11 mouse cellular contexts compared by ENCODE assay signal in the genomic region with DNA sequence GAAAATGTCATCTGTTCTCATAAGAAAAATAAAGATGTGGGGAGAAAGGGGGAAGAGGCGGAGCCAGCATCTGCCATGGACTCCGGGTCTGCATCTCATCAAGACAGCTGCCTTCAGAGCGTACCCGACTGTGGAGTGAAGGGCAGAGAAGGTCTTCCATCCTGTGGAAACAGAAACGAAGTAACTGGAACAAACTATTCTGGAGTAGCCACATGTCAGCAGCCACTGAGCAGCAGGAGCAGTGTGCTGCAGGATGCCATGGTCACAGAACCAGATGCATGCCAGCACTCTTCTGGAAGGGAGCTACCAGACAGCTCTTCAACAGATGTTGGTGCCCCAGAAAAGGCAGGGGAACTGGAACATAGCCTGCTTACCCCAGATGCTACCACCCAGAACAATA.
DNase-seq lines count a peak whose midpoint lies in the region; ATAC-seq and TF ChIP-seq lines count a peak whose summit lies in the region.
"Had no signal": no experiment of that assay in that cellular context is flagged by ENCODE, and none has a peak within 500 bp of the region (broad histone marks: within the 10 kb centered on the region; RNA-seq: fewer than 3 reads in every experiment).

No protein-coding gene starts in this region.

- no peaks in the 10 kb centered on the region for H3K27me3 ChIP-seq in embryonic facial prominence, embryonic 11.5 days (ENCODE audit: control insufficient read depth, insufficient read depth, low read length)
- no peaks in the 10 kb centered on the region for H3K27me3 ChIP-seq in stomach, embryonic 14.5 days (ENCODE audit: control insufficient read depth, insufficient read depth, low read length)
- H3K27me3 ChIP-seq in hindbrain, embryonic 13.5 days = no peaks in the 10 kb centered on the region
- H3K27me3 ChIP-seq: forebrain, embryonic 15.5 days had no signal

- H3K27ac ChIP-seq in gastrocnemius, adult 2 months = peak overlapping the region; percentile 95
- no peak overlapping the region for H3K27ac ChIP-seq in embryonic facial prominence, embryonic 11.5 days (replicated peaks; ENCODE audit: low read depth, low read length)
- H3K27ac ChIP-seq in stomach, embryonic 14.5 days (ENCODE audit: low read length) = peak overlapping the region; percentile 75
- H3K27ac ChIP-seq in hindbrain, embryonic 13.5 days = no peak overlapping the region
- H3K27ac ChIP-seq: forebrain, embryonic 15.5 days had no signal

- H3K4me1 ChIP-seq in embryonic facial prominence, embryonic 11.5 days (ENCODE audit: control insufficient read depth, insufficient read depth, low read length) = no peaks in the 10 kb centered on the region
- H3K4me1 ChIP-seq in stomach, embryonic 14.5 days (ENCODE audit: control insufficient read depth, insufficient read depth, low read length) = peaks cover 16% of the 10 kb centered on the region; the same call in 1 of the 2 replicates
- H3K4me1 ChIP-seq in hindbrain, embryonic 13.5 days (replicated peaks) = no peaks in the 10 kb centered on the region
- H3K4me1 ChIP-seq: forebrain, embryonic 15.5 days had no signal

- WGBS in embryonic facial prominence, embryonic 11.5 days = 57% methylated on average over 5 of the region's 5 CpGs
- 40% methylated on average over 5 of the region's 5 CpGs for WGBS in stomach, embryonic 14.5 days
- WGBS in hindbrain, embryonic 13.5 days = 74% methylated on average over 5 of the region's 5 CpGs

- ATAC-seq in embryonic facial prominence, embryonic 11.5 days (replicated peaks; ENCODE audit: insufficient number of reproducible peaks, low FRiP score, low TSS enrichment, low read depth) = no peak
- ATAC-seq in stomach, embryonic 14.5 days (ENCODE audit: insufficient number of reproducible peaks, insufficient read depth, low FRiP score, low read depth) = peak; percentile 43; the same call in 1 of the 2 replicates
- no peak for ATAC-seq in hindbrain, embryonic 13.5 days (ENCODE audit: low FRiP score)
- ATAC-seq: forebrain, embryonic 15.5 days had no signal

- DNase-seq in gastrocnemius, adult 2 months = no peak
- DNase-seq in gastrocnemius, adult 8-10 months (ENCODE audit: low spot score in 2 of 2) = no peak
- peak; percentile 37 for DNase-seq in embryonic facial prominence, embryonic 11.5 days (ENCODE audit: low spot score)
- peak; percentile 64 for DNase-seq in induced T-regulatory cell, adult 2 months (ENCODE audit: low read depth)
- DNase-seq in neural tube, embryonic 10.5 days (ENCODE audit: extremely low spot score, low spot score) = no peak
- no peak for DNase-seq in retina, embryonic 14.5 days (ENCODE audit: low spot score)
- DNase-seq: right cerebral cortex, postnatal 4 days had no signal

- no peak for TF ChIP-seq CTCF in gastrocnemius, adult 2 months (IDR thresholded peaks at IDR 0.05)

- no peak overlapping the region for H3K4me2 ChIP-seq in embryonic facial prominence, embryonic 11.5 days (ENCODE audit: low read depth, low read length)
- no peak overlapping the region for H3K4me2 ChIP-seq in stomach, embryonic 14.5 days (replicated peaks; ENCODE audit: low read depth, low read length)
- no peak overlapping the region for H3K4me2 ChIP-seq in hindbrain, embryonic 13.5 days
- H3K4me2 ChIP-seq: forebrain, embryonic 15.5 days had no signal

- intact Hi-C loops in gastrocnemius, adult 2 months (cut with DNase I) = no loop called here

- peaks cover 2% of the 10 kb centered on the region; the same call in 1 of the 2 replicates for H3K36me3 ChIP-seq in embryonic facial prominence, embryonic 11.5 days (replicated peaks; ENCODE audit: control insufficient read depth, insufficient read depth, low read depth, low read length)
- H3K36me3 ChIP-seq in stomach, embryonic 14.5 days (ENCODE audit: control insufficient read depth, insufficient read depth, low read length) = peaks cover 20% of the 10 kb centered on the region; the same call in 1 of the 2 replicates
- peaks cover 22% of the 10 kb centered on the region; the same call in 1 of the 2 replicates for H3K36me3 ChIP-seq in hindbrain, embryonic 13.5 days
- H3K36me3 ChIP-seq: forebrain, embryonic 15.5 days had no signal

- H3K9ac ChIP-seq in embryonic facial prominence, embryonic 11.5 days (replicated peaks; ENCODE audit: low read length) = no peak overlapping the region
- H3K9ac ChIP-seq in stomach, embryonic 14.5 days (replicated peaks; ENCODE audit: low read depth, low read length) = no peak overlapping the region
- no peak overlapping the region for H3K9ac ChIP-seq in hindbrain, embryonic 13.5 days
- H3K9ac ChIP-seq: forebrain, embryonic 15.5 days had no signal

- H3K4me3 ChIP-seq in gastrocnemius, adult 2 months = no peak overlapping the region
- no peak overlapping the region for H3K4me3 ChIP-seq in embryonic facial prominence, embryonic 11.5 days (ENCODE audit: low read depth, low read length)
- no peak overlapping the region for H3K4me3 ChIP-seq in stomach, embryonic 14.5 days (ENCODE audit: low read depth, low read length)
- H3K4me3 ChIP-seq in hindbrain, embryonic 13.5 days = no peak overlapping the region
- H3K4me3 ChIP-seq: forebrain, embryonic 15.5 days; myocyte had no signal

- no peaks in the 10 kb centered on the region for H3K9me3 ChIP-seq in embryonic facial prominence, embryonic 11.5 days (replicated peaks; ENCODE audit: control insufficient read depth, low read length)
- H3K9me3 ChIP-seq in stomach, embryonic 14.5 days (ENCODE audit: control insufficient read depth, low read depth, low read length) = no peaks in the 10 kb centered on the region
- H3K9me3 ChIP-seq in hindbrain, embryonic 13.5 days = no peaks in the 10 kb centered on the region
- H3K9me3 ChIP-seq: forebrain, embryonic 15.5 days had no signal

Comparison
In these comparisons a context has a peak if more than half of its experiments do, and no peak if none do; other contexts are left out.
1. DNase-seq: peak in embryonic facial prominence, embryonic 11.5 days (single experiment) and induced T-regulatory cell, adult 2 months (single experiment); none in gastrocnemius, adult 2 months (single experiment), gastrocnemius, adult 8-10 months (0 of 2), neural tube, embryonic 10.5 days (single experiment) and retina, embryonic 14.5 days (single experiment).
2. H3K27ac ChIP-seq: peak in gastrocnemius, adult 2 months (single experiment) and stomach, embryonic 14.5 days (single experiment); none in embryonic facial prominence, embryonic 11.5 days (single experiment) and hindbrain, embryonic 13.5 days (single experiment).